Comparison of ENCODE assay signal across 9 mouse cellular contexts in the genomic region with DNA sequence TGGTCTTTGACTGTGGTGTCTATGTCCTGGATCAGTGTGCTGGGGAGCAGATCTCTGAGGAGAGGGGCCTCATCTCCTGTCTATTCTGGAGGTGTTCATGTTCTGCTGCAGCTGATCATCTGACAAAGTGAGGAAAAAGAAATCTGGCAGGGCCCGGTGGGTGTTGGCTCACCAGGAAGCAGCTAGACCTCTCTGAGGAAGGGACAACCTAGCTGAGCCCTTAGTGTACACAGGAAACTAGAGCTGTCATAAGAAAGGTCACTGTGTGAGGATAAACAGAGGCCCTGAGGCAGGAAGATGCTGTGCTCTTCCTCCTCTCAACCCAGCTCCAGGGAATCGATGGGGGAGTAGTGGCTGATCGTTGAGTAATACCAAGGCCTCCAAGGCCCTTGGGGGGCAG. TPM values are rescaled to one million over a fixed set of nuclear protein-coding genes. Genes with fewer than 3 reads are reported as not detected.
DNase-seq lines count a peak whose midpoint lies in the region; ATAC-seq and TF ChIP-seq lines count a peak whose summit lies in the region.
"Had no signal": no experiment of that assay in that cellular context is flagged by ENCODE, and none has a peak within 500 bp of the region (broad histone marks: within the 10 kb centered on the region; RNA-seq: fewer than 3 reads in every experiment).

No protein-coding gene starts in this region.

- TF ChIP-seq CTCF in intestine, postnatal 0 days (IDR thresholded peaks at IDR 0.05; ENCODE audit: low read depth): no peak
- TF ChIP-seq CTCF in lung, postnatal 0 days (IDR thresholded peaks at IDR 0.05): no peak

- peak; percentile 41 for DNase-seq in lung, postnatal 0 days (ENCODE audit: low spot score)
- DNase-seq in forebrain, embryonic 14.5 days (ENCODE audit: low spot score): no peak
- DNase-seq in c-Kit-positive CD71-positive TER-119-positive erythroid progenitor cells, embryonic 14.5 days (ENCODE audit: low spot score): no peak
- DNase-seq: cerebellum, adult 11-12 months had no signal

- H3K4me1 ChIP-seq in intestine, postnatal 0 days (replicated peaks; ENCODE audit: control insufficient read depth, insufficient read depth, low read length): 0 out of 2 replicates have a peak, but pooled peaks cover 2% of the 10 kb centered on the region
- H3K4me1 ChIP-seq in intestine, embryonic 16.5 days (ENCODE audit: control insufficient read depth, insufficient read depth, low read length): peaks cover 26% of the 10 kb centered on the region
- H3K4me1 ChIP-seq in heart, embryonic 14.5 days (ENCODE audit: control insufficient read depth in 2 of 2, insufficient read depth in 2 of 2, low read length in 2 of 2): peaks cover 17 to 31% of the 10 kb centered on the region in 2 experiments
- peaks cover 21% of the 10 kb centered on the region for H3K4me1 ChIP-seq in lung, postnatal 0 days (ENCODE audit: insufficient read depth, low read depth, low read length)
- no peaks in the 10 kb centered on the region for H3K4me1 ChIP-seq in forebrain, embryonic 14.5 days (ENCODE audit: control insufficient read depth, insufficient read depth, low read length)
- H3K4me1 ChIP-seq: hindbrain, embryonic 15.5 days had no signal

- ATAC-seq in intestine, postnatal 0 days: no peak
- ATAC-seq in intestine, embryonic 16.5 days: no peak
- ATAC-seq in CD4-positive, CD25-positive, alpha-beta regulatory T cell, adult 4 months: peak; percentile 60
- ATAC-seq in heart, embryonic 14.5 days (ENCODE audit: insufficient number of reproducible peaks, insufficient read depth, low FRiP score, low read depth): peak; percentile 62; the same call in 1 of the 2 replicates
- ATAC-seq in lung, postnatal 0 days: peak; percentile 67
- ATAC-seq in forebrain, embryonic 14.5 days: no peak

- peak; percentile 73 for TF ChIP-seq EP300 in lung, postnatal 0 days (IDR thresholded peaks at IDR 0.05)

- no peaks in the 10 kb centered on the region for H3K9me3 ChIP-seq in intestine, postnatal 0 days (ENCODE audit: control insufficient read depth)
- H3K9me3 ChIP-seq in intestine, embryonic 16.5 days (ENCODE audit: control insufficient read depth, low read length): no peaks in the 10 kb centered on the region
- H3K9me3 ChIP-seq in heart, embryonic 14.5 days (ENCODE audit: control insufficient read depth, low read length): no peaks in the 10 kb centered on the region
- no peaks in the 10 kb centered on the region for H3K9me3 ChIP-seq in lung, postnatal 0 days (ENCODE audit: low read length)
- H3K9me3 ChIP-seq in forebrain, embryonic 14.5 days (replicated peaks; ENCODE audit: control insufficient read depth, low read length): no peaks in the 10 kb centered on the region
- H3K9me3 ChIP-seq: hindbrain, embryonic 15.5 days had no signal

- no peak overlapping the region for H3K4me2 ChIP-seq in intestine, postnatal 0 days (replicated peaks; ENCODE audit: low read depth)
- H3K4me2 ChIP-seq in intestine, embryonic 16.5 days (ENCODE audit: low read depth, low read length): no peak overlapping the region
- H3K4me2 ChIP-seq in heart, embryonic 14.5 days (ENCODE audit: low read length): no peak overlapping the region
- no peak overlapping the region for H3K4me2 ChIP-seq in lung, postnatal 0 days (replicated peaks; ENCODE audit: low read depth, low read length)
- no peak overlapping the region for H3K4me2 ChIP-seq in forebrain, embryonic 14.5 days (ENCODE audit: low read length)
- H3K4me2 ChIP-seq: hindbrain, embryonic 15.5 days had no signal

- H3K9ac ChIP-seq in intestine, postnatal 0 days (ENCODE audit: low read depth, low read length): no peak overlapping the region
- no peak overlapping the region for H3K9ac ChIP-seq in intestine, embryonic 16.5 days (ENCODE audit: low read depth, low read length)
- no peak overlapping the region for H3K9ac ChIP-seq in heart, embryonic 14.5 days (ENCODE audit: low read length)
- H3K9ac ChIP-seq in lung, postnatal 0 days (replicated peaks; ENCODE audit: low read depth): no peak overlapping the region
- no peak overlapping the region for H3K9ac ChIP-seq in forebrain, embryonic 14.5 days (ENCODE audit: low read length)
- H3K9ac ChIP-seq: hindbrain, embryonic 15.5 days had no signal

- H3K36me3 ChIP-seq in intestine, postnatal 0 days (ENCODE audit: control insufficient read depth, insufficient read depth): no peaks in the 10 kb centered on the region
- H3K36me3 ChIP-seq in intestine, embryonic 16.5 days (ENCODE audit: control insufficient read depth, insufficient read depth, low read length): no peaks in the 10 kb centered on the region
- peaks cover 7% of the 10 kb centered on the region for H3K36me3 ChIP-seq in heart, embryonic 14.5 days (ENCODE audit: control insufficient read depth, insufficient read depth, low read length)
- H3K36me3 ChIP-seq in lung, postnatal 0 days (ENCODE audit: insufficient read depth, low read length): no peaks in the 10 kb centered on the region
- H3K36me3 ChIP-seq in forebrain, embryonic 14.5 days (ENCODE audit: control insufficient read depth, insufficient read depth, low read length): no peaks in the 10 kb centered on the region

- WGBS in intestine, postnatal 0 days: 48% methylated on average over 3 of the region's 3 CpGs
- 61% methylated on average over 3 of the region's 3 CpGs for WGBS in intestine, embryonic 16.5 days
- 47% methylated on average over 3 of the region's 3 CpGs for WGBS in heart, embryonic 14.5 days
- whole genome bisulfite sequencing in lung, postnatal 0 days: 70% methylated on average over 3 of the region's 3 CpGs
- WGBS in forebrain, embryonic 14.5 days: 92% methylated on average over 3 of the region's 3 CpGs

- H3K27ac ChIP-seq in intestine, postnatal 0 days (ENCODE audit: low read depth, low read length): peak overlapping the region; percentile 41
- no peak overlapping the region for H3K27ac ChIP-seq in intestine, embryonic 16.5 days (ENCODE audit: low read length)
- H3K27ac ChIP-seq in heart, embryonic 14.5 days (replicated peaks in 1 of 2; ENCODE audit: control insufficient read depth in 1 of 2, insufficient read depth in 1 of 2, low read depth in 2 of 2, low read length in 2 of 2): 0 out of 4 replicates have a peak overlapping the region, but pooled peaks of 1 of the 2 experiments have one; percentile 36
- H3K27ac ChIP-seq in lung, postnatal 0 days (ENCODE audit: low read length): peak overlapping the region; percentile 47
- H3K27ac ChIP-seq in forebrain, embryonic 14.5 days (ENCODE audit: low read depth, low read length): no peak overlapping the region
- H3K27ac ChIP-seq: hindbrain, embryonic 15.5 days had no signal

- H3K4me3 ChIP-seq in intestine, postnatal 0 days (ENCODE audit: low read depth, low read length): no peak overlapping the region
- no peak overlapping the region for H3K4me3 ChIP-seq in intestine, embryonic 16.5 days (ENCODE audit: low read length)
- H3K4me3 ChIP-seq in heart, embryonic 14.5 days (ENCODE audit: control insufficient read depth in 1 of 2, insufficient read depth in 1 of 2, low read depth in 1 of 2, low read length in 2 of 2): no peak overlapping the region
- no peak overlapping the region for H3K4me3 ChIP-seq in lung, postnatal 0 days (ENCODE audit: low read depth, low read length)
- no peak overlapping the region for H3K4me3 ChIP-seq in forebrain, embryonic 14.5 days (ENCODE audit: low read depth, low read length)
- H3K4me3 ChIP-seq: hindbrain, embryonic 15.5 days had no signal

- no peaks in the 10 kb centered on the region for H3K27me3 ChIP-seq in intestine, postnatal 0 days (replicated peaks; ENCODE audit: control insufficient read depth, insufficient read depth, low read length)
- no peaks in the 10 kb centered on the region for H3K27me3 ChIP-seq in intestine, embryonic 16.5 days (replicated peaks; ENCODE audit: control insufficient read depth, insufficient read depth, low read length)
- H3K27me3 ChIP-seq in heart, embryonic 14.5 days (ENCODE audit: control insufficient read depth, insufficient read depth, low read length): no peaks in the 10 kb centered on the region
- H3K27me3 ChIP-seq in lung, postnatal 0 days (replicated peaks; ENCODE audit: insufficient read depth, low read length): no peaks in the 10 kb centered on the region
- H3K27me3 ChIP-seq in forebrain, embryonic 14.5 days (replicated peaks; ENCODE audit: control insufficient read depth, insufficient read depth, low read length): no peaks in the 10 kb centered on the region
- H3K27me3 ChIP-seq: hindbrain, embryonic 15.5 days had no signal

RNA-seq across cellular contexts. Expression of a gene that starts 25.6 kb away (rescaled TPM):
- polyA plus RNA-seq in intestine, postnatal 0 days (2015; fragmentation: Nextera tagmentation; extraction: Ambion mirVana): 69.6 and 74.7 TPM in 2 replicates
- polyA plus RNA-seq in intestine, embryonic 16.5 days (2015; fragmentation: Nextera tagmentation; extraction: Ambion mirVana): 77.7 and 82.5 TPM in 2 replicates
- 100 to 1,000 TPM in 1 of 2 experiments, 10 to 100 TPM in 1; 97.0 to 119 TPM for polyA plus RNA-seq in CD4-positive, CD25-positive, alpha-beta regulatory T cell, adult 4 months (2017; shearing (Covaris generic))
- polyA plus RNA-seq in heart, embryonic 14.5 days (2014; fragmentation: Nextera tagmentation; extraction: Ambion mirVana): 57.1 and 58.2 TPM in 2 replicates
- 79.8 and 81.1 TPM in 2 replicates for polyA plus RNA-seq in lung, postnatal 0 days (2015; fragmentation: Nextera tagmentation; extraction: Ambion mirVana)
- polyA plus RNA-seq in forebrain, embryonic 14.5 days (2014; fragmentation: Nextera tagmentation; extraction: Ambion mirVana): 54.2 and 65.3 TPM in 2 replicates

RNA-seq across cellular contexts. Expression of a gene that starts 38.6 kb away (rescaled TPM):
- polyA plus RNA-seq in intestine, postnatal 0 days (2015; fragmentation: Nextera tagmentation; extraction: Ambion mirVana): 16.9 and 17.9 TPM in 2 replicates
- polyA plus RNA-seq in intestine, embryonic 16.5 days (2015; fragmentation: Nextera tagmentation; extraction: Ambion mirVana): 51.1 and 60.3 TPM in 2 replicates
- polyA plus RNA-seq in CD4-positive, CD25-positive, alpha-beta regulatory T cell, adult 4 months (2017; shearing (Covaris generic)): 10 to 100 TPM; 32.1 to 46.9 TPM
- 22.7 and 24.3 TPM in 2 replicates for polyA plus RNA-seq in heart, embryonic 14.5 days (2014; fragmentation: Nextera tagmentation; extraction: Ambion mirVana)
- polyA plus RNA-seq in lung, postnatal 0 days (2015; fragmentation: Nextera tagmentation; extraction: Ambion mirVana): 17.4 and 20.6 TPM in 2 replicates
- 51.4 and 53.7 TPM in 2 replicates for polyA plus RNA-seq in forebrain, embryonic 14.5 days (2014; fragmentation: Nextera tagmentation; extraction: Ambion mirVana)

RNA-seq across cellular contexts. Expression of a gene that starts 59.8 kb away (rescaled TPM):
- 31.1 and 31.4 TPM in 2 replicates for polyA plus RNA-seq in intestine, postnatal 0 days (2015; fragmentation: Nextera tagmentation; extraction: Ambion mirVana)
- polyA plus RNA-seq in intestine, embryonic 16.5 days (2015; fragmentation: Nextera tagmentation; extraction: Ambion mirVana): 72.6 and 79.7 TPM in 2 replicates
- 1 to 10 TPM; 6.4 to 8.2 TPM for polyA plus RNA-seq in CD4-positive, CD25-positive, alpha-beta regulatory T cell, adult 4 months (2017; shearing (Covaris generic))
- 77.5 and 81.4 TPM in 2 replicates for polyA plus RNA-seq in heart, embryonic 14.5 days (2014; fragmentation: Nextera tagmentation; extraction: Ambion mirVana)
- 60.8 and 71.3 TPM in 2 replicates for polyA plus RNA-seq in lung, postnatal 0 days (2015; fragmentation: Nextera tagmentation; extraction: Ambion mirVana)
- polyA plus RNA-seq in forebrain, embryonic 14.5 days (2014; fragmentation: Nextera tagmentation; extraction: Ambion mirVana): 56.9 and 58.3 TPM in 2 replicates

Comparison
In these comparisons a context has a peak if more than half of its experiments do, and no peak if none do; other contexts are left out.
1. H3K27ac ChIP-seq: peak in intestine, postnatal 0 days (single experiment) and lung, postnatal 0 days (single experiment); none in intestine, embryonic 16.5 days (single experiment) and forebrain, embryonic 14.5 days (single experiment).
2. ATAC-seq: peak in CD4-positive, CD25-positive, alpha-beta regulatory T cell, adult 4 months (single experiment), heart, embryonic 14.5 days (single experiment) and lung, postnatal 0 days (single experiment); none in intestine, postnatal 0 days (single experiment), intestine, embryonic 16.5 days (single experiment) and forebrain, embryonic 14.5 days (single experiment).